Mouse (Mus musculus): Measurements from ENCODE around the gene C1ql2. TPM values are rescaled to one million over a fixed set of nuclear protein-coding genes. Genes with fewer than 3 reads are reported as not detected.

C1ql2 gene
- polyA plus RNA-seq (2015; fragmentation: Nextera tagmentation; extraction: Ambion mirVana), result 0.58 and 0.71 TPM in 2 replicates

- H3K9ac ChIP-seq, result peak within 1 kb of the TSS; percentile 26; the same call in 1 of the 2 replicates
- ATAC-seq (ENCODE audit: low read depth), result peak; percentile 58
- H3K27ac ChIP-seq (replicated peaks), result no peak within 1 kb of the TSS
- peaks cover 98% of the 10 kb centered on the region for H3K27me3 ChIP-seq
- peak within 1 kb of the TSS; percentile 58 for H3K4me2 ChIP-seq
- under 1% methylated on average over 73 of the region's 73 CpGs for WGBS
- no peaks in the 10 kb centered on the region for H3K9me3 ChIP-seq
- peak within 1 kb of the TSS; percentile 37 for H3K4me3 ChIP-seq
- peaks cover 28% of the 10 kb centered on the region for H3K4me1 ChIP-seq (replicated peaks)
- no peaks in the 10 kb centered on the region for H3K36me3 ChIP-seq
Observed at GRCm38 (mm10) chr1:120340419-120341171, at the start of gene C1ql2. Gene C1ql2 (plus strand): TSS chr1:120340582.

GRCm38 (mm10) chr1:120291709-120292108 lies 48.7 kb upstream of the C1ql2 start:
- WGBS, result 90% methylated on average over 3 of the region's 3 CpGs
- Histone ChIP-seq H3K4me1 (replicated peaks) (no peaks in the 10 kb centered on the region), H3K9me3 (no peaks in the 10 kb centered on the region), H3K36me3 (no peaks in the 10 kb centered on the region), H3K27ac (replicated peaks) (no peak overlapping the region), H3K4me2 (no peak overlapping the region), H3K4me3 (no peak overlapping the region), H3K9ac (no peak overlapping the region), H3K27me3 (no peaks in the 10 kb centered on the region)
- no peak for ATAC-seq (ENCODE audit: low read depth)

- Histone ChIP-seq H3K9me3 (no peaks in the 10 kb centered on the region), H3K4me1 (replicated peaks) (no peaks in the 10 kb centered on the region), H3K9ac (no peak overlapping the region), H3K27me3 (no peaks in the 10 kb centered on the region), H3K36me3 (no peaks in the 10 kb centered on the region), H3K4me3 (no peak overlapping the region), H3K4me2 (no peak overlapping the region), H3K27ac (replicated peaks) (no peak overlapping the region)
- ATAC-seq (ENCODE audit: low read depth), result no peak
- 67% methylated on average over 1 of the region's 1 CpGs for WGBS
Observed at GRCm38 (mm10) chr1:120293803-120294202, 46.6 kb upstream of the C1ql2 start.

GRCm38 (mm10) chr1:120296936-120297335 lies 43.4 kb upstream of the C1ql2 start:
- Histone ChIP-seq H3K27ac (replicated peaks) (no peak overlapping the region), H3K9ac (no peak overlapping the region), H3K27me3 (no peaks in the 10 kb centered on the region), H3K4me3 (no peak overlapping the region), H3K36me3 (no peaks in the 10 kb centered on the region), H3K4me1 (replicated peaks) (no peaks in the 10 kb centered on the region), H3K4me2 (no peak overlapping the region), H3K9me3 (no peaks in the 10 kb centered on the region)
- ATAC-seq (ENCODE audit: low read depth), result no peak
- WGBS, result 84% methylated on average over 2 of the region's 2 CpGs

- no peaks in the 10 kb centered on the region for H3K36me3 ChIP-seq
- no peak overlapping the region for H3K9ac ChIP-seq
- H3K9me3 ChIP-seq, result no peaks in the 10 kb centered on the region
- WGBS, result 55% methylated on average over 2 of the region's 2 CpGs
- no peak overlapping the region for H3K4me3 ChIP-seq
- no peaks in the 10 kb centered on the region for H3K4me1 ChIP-seq (replicated peaks)
- H3K27me3 ChIP-seq, result no peaks in the 10 kb centered on the region
- no peak overlapping the region for H3K27ac ChIP-seq (replicated peaks)
- H3K4me2 ChIP-seq, result no peak overlapping the region
- ATAC-seq (ENCODE audit: low read depth), result no peak
Observed at GRCm38 (mm10) chr1:120305801-120306200, 34.6 kb upstream of the C1ql2 start.

GRCm38 (mm10) chr1:120321270-120322021 lies 18.9 kb upstream of the C1ql2 start:
- no peaks in the 10 kb centered on the region for H3K36me3 ChIP-seq
- H3K9ac ChIP-seq, result no peak overlapping the region
- no peak overlapping the region for H3K4me2 ChIP-seq
- ATAC-seq (ENCODE audit: low read depth), result peak; percentile 59
- no peak overlapping the region for H3K4me3 ChIP-seq
- H3K9me3 ChIP-seq, result no peaks in the 10 kb centered on the region
- peaks cover 12% of the 10 kb centered on the region for H3K4me1 ChIP-seq (replicated peaks)
- H3K27me3 ChIP-seq, result no peaks in the 10 kb centered on the region
- H3K27ac ChIP-seq (replicated peaks), result peak overlapping the region; percentile 38; the same call in 1 of the 2 replicates
- 51% methylated on average over 16 of the region's 16 CpGs for WGBS

- no peak for ATAC-seq (ENCODE audit: low read depth)
- Histone ChIP-seq H3K4me1 (replicated peaks) (peaks cover 12% of the 10 kb centered on the region), H3K4me3 (no peak overlapping the region), H3K4me2 (no peak overlapping the region), H3K27me3 (no peaks in the 10 kb centered on the region), H3K36me3 (no peaks in the 10 kb centered on the region), H3K9ac (no peak overlapping the region), H3K27ac (replicated peaks) (no peak overlapping the region), H3K9me3 (no peaks in the 10 kb centered on the region)
- WGBS, result 93% methylated on average over 5 of the region's 5 CpGs
Observed at GRCm38 (mm10) chr1:120323131-120323561, 17.2 kb upstream of the C1ql2 start.

GRCm38 (mm10) chr1:120327714-120328113 lies 12.7 kb upstream of the C1ql2 start:
- no peak overlapping the region for H3K4me2 ChIP-seq
- H3K9me3 ChIP-seq, result no peaks in the 10 kb centered on the region
- 15% methylated on average over 6 of the region's 6 CpGs for WGBS
- no peaks in the 10 kb centered on the region for H3K36me3 ChIP-seq
- H3K4me1 ChIP-seq (replicated peaks), result no peaks in the 10 kb centered on the region
- no peak overlapping the region for H3K4me3 ChIP-seq
- H3K27ac ChIP-seq (replicated peaks), result no peak overlapping the region
- peaks cover 9% of the 10 kb centered on the region; the same call in 1 of the 2 replicates for H3K27me3 ChIP-seq
- ATAC-seq (ENCODE audit: low read depth), result no peak
- H3K9ac ChIP-seq, result no peak overlapping the region

- H3K4me3 ChIP-seq, result no peak overlapping the region
- no peaks in the 10 kb centered on the region for H3K36me3 ChIP-seq
- WGBS, result 67% methylated on average over 1 of the region's 1 CpGs
- H3K27ac ChIP-seq (replicated peaks), result no peak overlapping the region
- H3K9me3 ChIP-seq, result no peaks in the 10 kb centered on the region
- H3K4me2 ChIP-seq, result no peak overlapping the region
- ATAC-seq (ENCODE audit: low read depth), result no peak
- no peak overlapping the region for H3K9ac ChIP-seq
- H3K4me1 ChIP-seq (replicated peaks), result no peaks in the 10 kb centered on the region
- peaks cover 9% of the 10 kb centered on the region; the same call in 1 of the 2 replicates for H3K27me3 ChIP-seq
Observed at GRCm38 (mm10) chr1:120328212-120328611, 12.2 kb upstream of the C1ql2 start.

- Histone ChIP-seq H3K36me3 (no peaks in the 10 kb centered on the region), H3K4me3 (no peak overlapping the region), H3K4me2 (no peak overlapping the region), H3K4me1 (replicated peaks) (no peaks in the 10 kb centered on the region), H3K9me3 (no peaks in the 10 kb centered on the region), H3K27me3 (peaks cover 35% of the 10 kb centered on the region), H3K27ac (replicated peaks) (no peak overlapping the region), H3K9ac (no peak overlapping the region)
- ATAC-seq (ENCODE audit: low read depth), result no peak
- whole genome bisulfite sequencing, result 46% methylated on average over 6 of the region's 6 CpGs
Observed at GRCm38 (mm10) chr1:120331841-120332240, 8.5 kb upstream of the C1ql2 start.

- H3K4me2 ChIP-seq, result no peak overlapping the region
- WGBS, result 38% methylated on average over 7 of the region's 7 CpGs
- H3K27me3 ChIP-seq, result peaks cover 86% of the 10 kb centered on the region
- H3K27ac ChIP-seq (replicated peaks), result no peak overlapping the region
- no peaks in the 10 kb centered on the region for H3K36me3 ChIP-seq
- H3K4me3 ChIP-seq, result no peak overlapping the region
- no peak for ATAC-seq (ENCODE audit: low read depth)
- H3K9ac ChIP-seq, result no peak overlapping the region
- peaks cover 28% of the 10 kb centered on the region for H3K4me1 ChIP-seq (replicated peaks)
- H3K9me3 ChIP-seq, result no peaks in the 10 kb centered on the region
Observed at GRCm38 (mm10) chr1:120337970-120338369, 2.4 kb upstream of the C1ql2 start.

- WGBS, result under 1% methylated on average over 37 of the region's 41 CpGs
- peaks cover 28% of the 10 kb centered on the region for H3K4me1 ChIP-seq (replicated peaks)
- peak overlapping the region; percentile 58 for H3K4me2 ChIP-seq
- H3K9me3 ChIP-seq, result no peaks in the 10 kb centered on the region
- no peak overlapping the region for H3K27ac ChIP-seq (replicated peaks)
- H3K9ac ChIP-seq, result 0 out of 2 replicates have a peak overlapping the region, but pooled peaks have one; percentile 26
- 0 out of 2 replicates have a peak, but pooled peaks have one; percentile 41 for ATAC-seq (ENCODE audit: low read depth)
- peaks cover 99% of the 10 kb centered on the region for H3K27me3 ChIP-seq
- peak overlapping the region; percentile 37 for H3K4me3 ChIP-seq
- no peaks in the 10 kb centered on the region for H3K36me3 ChIP-seq
Observed at GRCm38 (mm10) chr1:120341172-120341675, 842 bp downstream of the C1ql2 start.

Data from neural tube, embryonic 13.5 days (tissue).